In genomic region chr10:62578338-62579100, GRCm38 (mm10) we compare ENCODE assay signal across 7 mouse cellular contexts. TPM values are rescaled to one million over a fixed set of nuclear protein-coding genes. Genes with fewer than 3 reads are reported as not detected.
DNase-seq lines count a peak whose midpoint lies in the region; ATAC-seq lines count a peak whose summit lies in the region.

TSS of gene Kif1bp (minus strand) at chr10:62578457.

- H3K27me3 ChIP-seq in intestine, embryonic 15.5 days (replicated peaks) = no peaks in the 10 kb centered on the region
- H3K27me3 ChIP-seq in midbrain, embryonic 10.5 days (ENCODE audit: low read depth, poor library complexity, severe bottlenecking) = no peaks in the 10 kb centered on the region

- WGBS in intestine, embryonic 15.5 days = 4% methylated on average over 33 of the region's 33 CpGs
- 7% methylated on average over 33 of the region's 33 CpGs for WGBS in midbrain, embryonic 10.5 days

- H3K36me3 ChIP-seq in intestine, embryonic 15.5 days = peaks cover 18% of the 10 kb centered on the region
- H3K36me3 ChIP-seq in midbrain, embryonic 10.5 days = peaks cover 67% of the 10 kb centered on the region

- ATAC-seq in intestine, embryonic 15.5 days = peak; percentile 100

- H3K4me2 ChIP-seq in intestine, embryonic 15.5 days (replicated peaks) = peak within 1 kb of the TSS; percentile 92

- peak within 1 kb of the TSS; percentile 77 for H3K27ac ChIP-seq in intestine, embryonic 15.5 days
- peak within 1 kb of the TSS; percentile 87 for H3K27ac ChIP-seq in midbrain, embryonic 10.5 days (replicated peaks)

- H3K9ac ChIP-seq in intestine, embryonic 15.5 days = peak within 1 kb of the TSS; percentile 84

- peaks cover 8% of the 10 kb centered on the region for H3K4me1 ChIP-seq in intestine, embryonic 15.5 days (replicated peaks)
- H3K4me1 ChIP-seq in midbrain, embryonic 10.5 days = peaks cover 17% of the 10 kb centered on the region

- intact Hi-C loops in gastrocnemius, postnatal 36 days (cut with DNase I) = no loop called here
- intact Hi-C loops in left cerebral cortex, postnatal 25 days (cut with DNase I) = loop anchor here (1.0 kb wide), 1 partner anchor 24 kb away; the partner anchor contains the start of gene Ddx21

- no peaks in the 10 kb centered on the region for H3K9me3 ChIP-seq in intestine, embryonic 15.5 days
- H3K9me3 ChIP-seq in midbrain, embryonic 10.5 days (replicated peaks) = no peaks in the 10 kb centered on the region

- H3K4me3 ChIP-seq in intestine, embryonic 15.5 days (replicated peaks) = peak within 1 kb of the TSS; percentile 83
- peak within 1 kb of the TSS; percentile 75 for H3K4me3 ChIP-seq in midbrain, embryonic 10.5 days

- peak; percentile 97 for DNase-seq in adrenal gland, adult 2 months
- DNase-seq in embryo, embryonic 11.5 days (ENCODE audit: low read depth, low spot score) = peak; percentile 96
- peak; percentile 90 to 94 for DNase-seq in gastrocnemius, postnatal 36 days
- peak; percentile 99 for DNase-seq in left cerebral cortex, postnatal 25 days (ENCODE audit: low spot score in 2 of 2)
- DNase-seq in midbrain, embryonic 10.5 days (ENCODE audit: low spot score) = peak; percentile 98
- DNase-seq in right cerebral cortex, postnatal 4 days = peak; percentile 92

RNA-seq across cellular contexts. Expression of gene Kif1bp, which starts in this region (rescaled TPM):
- total RNA-seq in adrenal gland, adult 2 months (2021) = 10 to 100 TPM; 57.7 to 60.8 TPM
- polyA plus RNA-seq in adrenal gland, adult 2 months (2012; rRNA removed) = 64.0 and 74.9 TPM in 2 replicates
- 10 to 100 TPM; 23.6 to 24.0 TPM for total RNA-seq in gastrocnemius, postnatal 36 days (2021)
- 29.7 and 30.2 TPM in 2 replicates for polyA plus RNA-seq in intestine, embryonic 15.5 days (2015; fragmentation: Nextera tagmentation; extraction: Ambion mirVana)
- 100 to 1,000 TPM; 169 to 181 TPM for total RNA-seq in left cerebral cortex, postnatal 25 days (2021)
- 39.5 and 44.7 TPM in 2 replicates for polyA plus RNA-seq in midbrain, embryonic 10.5 days (2016; fragmentation: Nextera tagmentation; extraction: Ambion mirVana)

Comparison
In these comparisons a context has a peak if more than half of its experiments do, and no peak if none do; other contexts are left out.
1. Peak in every context shown above with its lines: DNase-seq, ATAC-seq, H3K4me3 ChIP-seq and H3K27ac ChIP-seq.